Mouse (Mus musculus) kidney, embryonic 15.5 days (tissue): ENCODE measurements around the gene Fbxo44. TPM values are rescaled to one million over a fixed set of nuclear protein-coding genes. Genes with fewer than 3 reads are reported as not detected.
A peak's percentile ranks its signal among the peaks of the same experiment; 100 is the strongest.

Source experiments
- ATAC-seq: fragments of 200-750 bp; cut with Nextera tagmentation; replicated peaks from 2 replicates; pipeline ENCODE4 v1.8.0; 2017; ENCODE audit warnings: moderate TSS enrichment; ENCODE audit not compliant: low FRiP score
- H3K27ac ChIP-seq: fragments of 300-500 bp; sonication (generic); 2 replicates; pipeline ENCODE4 v1.5.1; 2015; ENCODE audit warnings: mild to moderate bottlenecking, inconsistent platforms
- H3K27me3 ChIP-seq: fragments of 300-500 bp; sonication (generic); 2 replicates; pipeline ENCODE4 v1.6.1; 2015; ENCODE audit warnings: inconsistent platforms
- H3K36me3 ChIP-seq: fragments of 300-500 bp; sonication (generic); 2 replicates; pipeline ENCODE4 v1.6.1; 2015; ENCODE audit warnings: inconsistent platforms
- H3K4me1 ChIP-seq: fragments of 300-500 bp; sonication (generic); 2 replicates; pipeline ENCODE4 v1.6.1; 2015; ENCODE audit warnings: inconsistent platforms
- H3K4me2 ChIP-seq: fragments of 300-500 bp; sonication (generic); 2 replicates; pipeline ENCODE4 v1.6.1; 2015; ENCODE audit warnings: moderate library complexity, mild to moderate bottlenecking, inconsistent platforms
- H3K4me3 ChIP-seq: fragments of 300-500 bp; sonication (generic); replicated peaks from 2 replicates; pipeline ENCODE4 v1.5.1; 2015; ENCODE audit warnings: mild to moderate bottlenecking, inconsistent platforms
- H3K9ac ChIP-seq: fragments of 300-500 bp; sonication (generic); 2 replicates; pipeline ENCODE4 v1.6.1; 2015; ENCODE audit warnings: mild to moderate bottlenecking, inconsistent platforms
- H3K9me3 ChIP-seq: fragments of 300-500 bp; sonication (generic); replicated peaks from 2 replicates; pipeline ENCODE4 v1.6.1; 2016; ENCODE audit warnings: inconsistent platforms
- WGBS: fragments of 180-500 bp; shearing (Covaris S2); methylation state at CpG from one replicate; pipeline ENCODE4 v1.1.7; 2015; ENCODE audit warnings: mixed read lengths; 5-methylcytosine and 5-hydroxymethylcytosine counted together
- microRNA-seq: library from miRNA; unstranded; fragments of <30 nt; microRNA quantifications from one replicate; pipeline ENCODE4, GENCODE M21; 2016
- polyA plus RNA-seq: library from polyadenylated mRNA; unstranded; fragments of >200 nt; fragmentation: Nextera tagmentation; extraction: Ambion mirVana; gene quantifications from 2 replicates; pipeline ENCODE4 v1.2.1, GENCODE M21; 2015

The Fbxo44 gene
- polyA plus RNA-seq, 1 experiment from 2014 or later, result 13.6 TPM

DNA sequence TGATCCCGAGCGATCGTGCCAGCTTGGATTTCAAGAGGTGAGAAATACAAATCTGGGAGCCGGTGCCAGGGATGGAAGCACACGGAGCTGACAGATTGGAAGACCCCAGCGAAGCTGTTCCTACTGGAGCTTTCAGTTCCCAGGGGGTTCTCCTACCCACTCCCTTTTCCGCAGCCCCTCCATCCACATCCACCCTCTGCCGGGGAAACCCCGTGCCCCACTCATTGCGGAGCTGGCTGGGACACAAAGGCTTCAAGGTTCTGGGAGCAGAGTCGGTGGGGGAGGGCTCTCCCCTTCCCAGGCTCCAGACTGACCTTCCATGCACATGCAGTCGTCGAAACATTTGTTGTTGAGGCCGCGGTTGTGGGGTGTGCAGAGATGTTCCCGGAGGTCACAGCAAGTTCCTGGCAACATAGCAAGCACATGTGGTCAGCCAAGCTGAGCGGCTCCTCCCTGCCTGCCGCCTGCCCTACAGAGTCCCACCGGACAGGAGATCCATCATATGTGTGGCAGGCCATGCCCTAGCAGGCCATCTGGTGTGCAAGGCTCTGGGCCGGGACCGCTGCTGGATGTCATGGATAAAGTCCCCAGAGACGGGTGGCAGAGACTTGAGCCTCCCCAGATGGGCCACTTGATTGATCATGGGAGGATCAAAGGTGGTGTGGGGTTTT lies 52.5 kb downstream of the Fbxo44 start:
- H3K9ac ChIP-seq, result 0 out of 2 replicates have a peak overlapping the region, but pooled peaks have one; percentile 8
- peak overlapping the region; percentile 16 for H3K4me3 ChIP-seq
- H3K27ac ChIP-seq, result peak overlapping the region; percentile 57
- no peaks in the 10 kb centered on the region for H3K36me3 ChIP-seq
- 6% methylated on average over 22 of the region's 22 CpGs for WGBS
- ATAC-seq, result peak; percentile 91
- H3K4me1 ChIP-seq, result peaks cover 27% of the 10 kb centered on the region
- no peaks in the 10 kb centered on the region for H3K9me3 ChIP-seq
- peaks cover 19% of the 10 kb centered on the region for H3K27me3 ChIP-seq
- H3K4me2 ChIP-seq, result peak overlapping the region; percentile 51

DNA sequence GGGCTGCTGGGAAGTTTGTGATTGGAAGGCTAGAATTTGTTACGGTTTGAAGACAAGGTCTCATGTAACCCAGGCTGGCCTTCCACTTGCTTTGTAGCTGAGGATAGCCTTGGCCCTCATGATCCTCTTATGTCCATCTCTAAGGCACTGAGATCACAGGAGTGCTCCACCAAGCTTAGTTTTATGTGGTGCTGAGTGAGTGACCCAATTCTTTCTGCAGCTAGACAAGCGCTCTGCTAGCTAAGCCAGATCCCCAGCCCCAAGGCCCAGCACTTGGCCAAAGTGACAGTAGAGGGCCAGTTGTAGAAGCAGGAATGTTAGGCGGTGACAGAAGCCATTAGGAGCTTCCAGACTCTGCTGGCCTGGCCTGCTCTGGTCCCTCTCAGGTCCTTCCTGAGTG lies 56.1 kb downstream of the Fbxo44 start:
- Histone ChIP-seq H3K4me1 (peaks cover 29% of the 10 kb centered on the region), H3K4me2 (no peak overlapping the region), H3K9ac (no peak overlapping the region), H3K27me3 (peaks cover 15% of the 10 kb centered on the region), H3K36me3 (no peaks in the 10 kb centered on the region), H3K4me3 (no peak overlapping the region), H3K27ac (no peak overlapping the region), H3K9me3 (no peaks in the 10 kb centered on the region)
- no peak for ATAC-seq
- 80% methylated on average over 3 of the region's 3 CpGs for WGBS

Small RNA genes within 50 kb of the gene (microRNA-seq; reads per million reads assigned to microRNA genes)
- gene Mir7022, result not detected

Other genes with a start within 250 kb of the Fbxo44 start
- gene Plod1, start 223.7 kb downstream of the Fbxo44 start, polyA plus RNA-seq, result 47.2 and 56.0 TPM in 2 replicates
- gene 2510039O18Rik, start 219.6 kb downstream of the Fbxo44 start, polyA plus RNA-seq, result 15.3 and 17.0 TPM in 2 replicates
- not detected in 2 replicates for gene Nppb, start 174.7 kb downstream of the Fbxo44 start, polyA plus RNA-seq
- 0.31 TPM in 1 of 2 replicates, not detected in the other for gene Nppa, start 159.8 kb downstream of the Fbxo44 start, polyA plus RNA-seq
- 6.4 and 6.6 TPM in 2 replicates for gene Clcn6, start 121.7 kb downstream of the Fbxo44 start, polyA plus RNA-seq
- gene Mthfr, start 121.4 kb downstream of the Fbxo44 start, polyA plus RNA-seq, result 23.6 and 24.1 TPM in 2 replicates
- gene Agtrap, start 72.5 kb downstream of the Fbxo44 start, polyA plus RNA-seq, result 20.6 and 24.4 TPM in 2 replicates
- gene Mad2l2, start 30.1 kb downstream of the Fbxo44 start, polyA plus RNA-seq, result 65.5 and 69.8 TPM in 2 replicates
- 0.46 and 0.62 TPM in 2 replicates for gene Draxin, start 29.8 kb downstream of the Fbxo44 start, polyA plus RNA-seq
- 15.5 and 19.9 TPM in 2 replicates for gene Fbxo6, start 8.3 kb downstream of the Fbxo44 start, polyA plus RNA-seq
- gene Fbxo2, start 139 bp upstream of the Fbxo44 start, polyA plus RNA-seq, result 1.7 and 2.1 TPM in 2 replicates
- 0.19 TPM in 2 replicates for gene Disp3, start 127.5 kb upstream of the Fbxo44 start, polyA plus RNA-seq